Mouse (Mus musculus) embryonic fibroblast, embryonic 13.5 days (primary cell): ENCODE measurements around the gene Nrp2. TPM values are rescaled to one million over a fixed set of nuclear protein-coding genes. Genes with fewer than 3 reads are reported as not detected.
A peak's percentile ranks its signal among the peaks of the same experiment; 100 is the strongest.

Experiments used
- H3K27ac ChIP-seq: 2 replicates; pipeline ENCODE4 v1.5.1; 2012; ENCODE audit warnings: low read length, control low read depth, inconsistent platforms; ENCODE audit not compliant: insufficient read depth
- H3K4me1 ChIP-seq: 2 replicates; pipeline ENCODE4 v1.6.1; 2011; ENCODE audit warnings: low read length; ENCODE audit not compliant: control insufficient read depth, insufficient read depth
- H3K4me3 ChIP-seq: 2 replicates; pipeline ENCODE4 v1.5.1; 2011; ENCODE audit warnings: mild to moderate bottlenecking, control low read depth, low read length; ENCODE audit not compliant: insufficient read depth
- CTCF ChIP-seq: IDR thresholded peaks from 2 replicates; pipeline ENCODE4 v1.5.1; 2011; ENCODE audit warnings: mild to moderate bottlenecking, control low read depth, low read length, moderate library complexity, borderline replicate concordance; ENCODE audit not compliant: insufficient read depth
- POLR2A ChIP-seq: IDR thresholded peaks from 2 replicates; pipeline ENCODE4 v1.6.1; 2011; ENCODE audit warnings: low read depth, mild to moderate bottlenecking, control low read depth, low read length, moderate library complexity
- polyA plus RNA-seq: library from polyadenylated mRNA; stranded (reverse); fragments of >200 nt; gene quantifications from 2 replicates; pipeline ENCODE4 v1.2.4, GENCODE M21; 2011; ENCODE audit warnings: low read depth; ENCODE audit not compliant: missing spikeins, insufficient read length

Nrp2 gene
- polyA plus RNA-seq, 1 experiment: 74.9 TPM

GRCm38 (mm10) chr1:62780068-62780761 is 77.1 kb downstream of the Nrp2 start:
- H3K4me3 ChIP-seq: no peak overlapping the region
- peak overlapping the region; percentile 76 for H3K27ac ChIP-seq
- peaks cover 14% of the 10 kb centered on the region for H3K4me1 ChIP-seq
- no peak for TF ChIP-seq CTCF
- no peak for TF ChIP-seq POLR2A

GRCm38 (mm10) chr1:62782155-62782554 is 79.1 kb downstream of the Nrp2 start:
- TF ChIP-seq POLR2A (no peak), CTCF (no peak)
- Histone ChIP-seq H3K27ac (no peak overlapping the region), H3K4me1 (peaks cover 10% of the 10 kb centered on the region), H3K4me3 (no peak overlapping the region)

- peaks cover 10% of the 10 kb centered on the region for H3K4me1 ChIP-seq
- H3K4me3 ChIP-seq: no peak overlapping the region
- TF ChIP-seq CTCF (no peak), POLR2A (no peak)
Observed at GRCm38 (mm10) chr1:62782573-62782972, 79.5 kb downstream of the Nrp2 start.

GRCm38 (mm10) chr1:62783354-62784083 is 80.4 kb downstream of the Nrp2 start:
- no peak for TF ChIP-seq CTCF
- no peak for TF ChIP-seq POLR2A
- H3K27ac ChIP-seq: no peak overlapping the region

More at GRCm38 (mm10) chr1:62782573-62782972, 79.5 kb downstream of the Nrp2 start:
- H3K27ac ChIP-seq: no peak overlapping the region

GRCm38 (mm10) chr1:62784084-62784392 is 81.0 kb downstream of the Nrp2 start:
- H3K4me1 ChIP-seq: peaks cover 10% of the 10 kb centered on the region
- no peak overlapping the region for H3K27ac ChIP-seq
- H3K4me3 ChIP-seq: no peak overlapping the region
- no peak for TF ChIP-seq POLR2A
- no peak for TF ChIP-seq CTCF

More at GRCm38 (mm10) chr1:62783354-62784083, 80.4 kb downstream of the Nrp2 start:
- no peak overlapping the region for H3K4me3 ChIP-seq
- peaks cover 10% of the 10 kb centered on the region for H3K4me1 ChIP-seq

GRCm38 (mm10) chr1:62786255-62786654 is 83.2 kb downstream of the Nrp2 start:
- Histone ChIP-seq H3K4me3 (no peak overlapping the region), H3K4me1 (no peaks in the 10 kb centered on the region), H3K27ac (no peak overlapping the region)
- 0 out of 2 replicates have a peak, but pooled peaks have one; percentile 9 for TF ChIP-seq CTCF
- no peak for TF ChIP-seq POLR2A

GRCm38 (mm10) chr1:62787546-62787945 is 84.5 kb downstream of the Nrp2 start:
- Histone ChIP-seq H3K27ac (no peak overlapping the region), H3K4me3 (no peak overlapping the region), H3K4me1 (peaks cover 7% of the 10 kb centered on the region; the same call in 1 of the 2 replicates)
- TF ChIP-seq CTCF (no peak), POLR2A (no peak)

GRCm38 (mm10) chr1:62794223-62794895 is 91.3 kb downstream of the Nrp2 start:
- no peak overlapping the region for H3K27ac ChIP-seq
- TF ChIP-seq POLR2A (no peak), CTCF (no peak)
- no peak overlapping the region for H3K4me3 ChIP-seq
- peaks cover 7% of the 10 kb centered on the region; the same call in 1 of the 2 replicates for H3K4me1 ChIP-seq

- TF ChIP-seq POLR2A (no peak), CTCF (no peak)
- Histone ChIP-seq H3K27ac (no peak overlapping the region), H3K4me1 (peaks cover 7% of the 10 kb centered on the region; the same call in 1 of the 2 replicates), H3K4me3 (no peak overlapping the region)
Observed at GRCm38 (mm10) chr1:62794896-62795255, 91.8 kb downstream of the Nrp2 start.
